Mouse (Mus musculus): ENCODE data around the gene Abcc8. TPM values are rescaled to one million over a fixed set of nuclear protein-coding genes. Genes with fewer than 3 reads are reported as not detected.

Gene Abcc8
- 2.5 and 3.2 TPM in 2 replicates for polyA plus RNA-seq (2015; fragmentation: Nextera tagmentation; extraction: Ambion mirVana)

GRCm38 (mm10) chr7:46179431-46180275 is at the start of gene Abcc8:
Gene Abcc8 (minus strand): TSS chr7:46180033.
- H3K9ac ChIP-seq (ENCODE audit: low read length): no peak within 1 kb of the TSS; the same call in 1 of the 2 replicates
- WGBS: under 1% methylated on average over 62 of the region's 75 CpGs
- H3K27ac ChIP-seq (ENCODE audit: low read length): no peak within 1 kb of the TSS
- peak; percentile 41 for ATAC-seq (ENCODE audit: low read depth)
- peaks cover 4% of the 10 kb centered on the region; the same call in 1 of the 2 replicates for H3K4me1 ChIP-seq (replicated peaks; ENCODE audit: control insufficient read depth, insufficient read depth, low read length)
- peak within 1 kb of the TSS; percentile 42 for H3K4me3 ChIP-seq (ENCODE audit: low read length)
- no peaks in the 10 kb centered on the region for H3K36me3 ChIP-seq (ENCODE audit: control insufficient read depth, insufficient read depth, low read length)
- H3K9me3 ChIP-seq (ENCODE audit: control insufficient read depth, low read length): no peaks in the 10 kb centered on the region
- H3K4me2 ChIP-seq (ENCODE audit: low read depth, low read length): peak within 1 kb of the TSS; percentile 70
- peaks cover 35% of the 10 kb centered on the region for H3K27me3 ChIP-seq (ENCODE audit: control insufficient read depth, insufficient read depth, low read depth, low read length)

- Histone ChIP-seq H3K9me3 (ENCODE audit: control insufficient read depth, low read length) (no peaks in the 10 kb centered on the region), H3K9ac (ENCODE audit: low read length) (no peak overlapping the region), H3K4me2 (ENCODE audit: low read depth, low read length) (no peak overlapping the region), H3K27me3 (ENCODE audit: control insufficient read depth, insufficient read depth, low read depth, low read length) (no peaks in the 10 kb centered on the region), H3K36me3 (ENCODE audit: control insufficient read depth, insufficient read depth, low read length) (no peaks in the 10 kb centered on the region), H3K27ac (ENCODE audit: low read length) (no peak overlapping the region), H3K4me3 (ENCODE audit: low read length) (no peak overlapping the region), H3K4me1 (replicated peaks; ENCODE audit: control insufficient read depth, insufficient read depth, low read length) (no peaks in the 10 kb centered on the region)
- no peak; the same call in 1 of the 2 replicates for ATAC-seq (ENCODE audit: low read depth)
- WGBS: 50% methylated on average over 4 of the region's 4 CpGs
Measured at GRCm38 (mm10) chr7:46226936-46227335, 47.1 kb upstream of the Abcc8 start.

- ATAC-seq (ENCODE audit: low read depth): no peak
- no peak overlapping the region for H3K27ac ChIP-seq (ENCODE audit: low read length)
- no peaks in the 10 kb centered on the region for H3K27me3 ChIP-seq (ENCODE audit: control insufficient read depth, insufficient read depth, low read depth, low read length)
- no peaks in the 10 kb centered on the region for H3K36me3 ChIP-seq (ENCODE audit: control insufficient read depth, insufficient read depth, low read length)
- WGBS: 21% methylated on average over 7 of the region's 7 CpGs
- H3K9ac ChIP-seq (ENCODE audit: low read length): no peak overlapping the region
- H3K9me3 ChIP-seq (ENCODE audit: control insufficient read depth, low read length): no peaks in the 10 kb centered on the region
- H3K4me2 ChIP-seq (ENCODE audit: low read depth, low read length): no peak overlapping the region
- no peaks in the 10 kb centered on the region for H3K4me1 ChIP-seq (replicated peaks; ENCODE audit: control insufficient read depth, insufficient read depth, low read length)
- H3K4me3 ChIP-seq (ENCODE audit: low read length): no peak overlapping the region
Measured at GRCm38 (mm10) chr7:46226253-46226652, 46.4 kb upstream of the Abcc8 start.

- H3K4me1 ChIP-seq (replicated peaks; ENCODE audit: control insufficient read depth, insufficient read depth, low read length): no peaks in the 10 kb centered on the region
- ATAC-seq (ENCODE audit: low read depth): no peak
Measured at GRCm38 (mm10) chr7:46220591-46221129, 40.8 kb upstream of the Abcc8 start.

GRCm38 (mm10) chr7:46218415-46218814 is 38.6 kb upstream of the Abcc8 start:
- no peaks in the 10 kb centered on the region for H3K9me3 ChIP-seq (ENCODE audit: control insufficient read depth, low read length)
- H3K27ac ChIP-seq (ENCODE audit: low read length): no peak overlapping the region
- H3K9ac ChIP-seq (ENCODE audit: low read length): no peak overlapping the region
- H3K4me2 ChIP-seq (ENCODE audit: low read depth, low read length): no peak overlapping the region
- H3K4me3 ChIP-seq (ENCODE audit: low read length): no peak overlapping the region
- peaks cover 3% of the 10 kb centered on the region; the same call in 1 of the 2 replicates for H3K27me3 ChIP-seq (ENCODE audit: control insufficient read depth, insufficient read depth, low read depth, low read length)
- no peaks in the 10 kb centered on the region for H3K4me1 ChIP-seq (replicated peaks; ENCODE audit: control insufficient read depth, insufficient read depth, low read length)
- ATAC-seq (ENCODE audit: low read depth): peak; percentile 45; the same call in 1 of the 2 replicates
- no peaks in the 10 kb centered on the region for H3K36me3 ChIP-seq (ENCODE audit: control insufficient read depth, insufficient read depth, low read length)
- 11% methylated on average over 11 of the region's 11 CpGs for WGBS

More at GRCm38 (mm10) chr7:46220591-46221129, 40.8 kb upstream of the Abcc8 start:
- WGBS: 56% methylated on average over 8 of the region's 8 CpGs
- H3K4me3 ChIP-seq (ENCODE audit: low read length): no peak overlapping the region
- H3K27ac ChIP-seq (ENCODE audit: low read length): no peak overlapping the region
- H3K27me3 ChIP-seq (ENCODE audit: control insufficient read depth, insufficient read depth, low read depth, low read length): peaks cover 3% of the 10 kb centered on the region; the same call in 1 of the 2 replicates
- no peaks in the 10 kb centered on the region for H3K36me3 ChIP-seq (ENCODE audit: control insufficient read depth, insufficient read depth, low read length)
- H3K9me3 ChIP-seq (ENCODE audit: control insufficient read depth, low read length): no peaks in the 10 kb centered on the region
- no peak overlapping the region for H3K4me2 ChIP-seq (ENCODE audit: low read depth, low read length)
- H3K9ac ChIP-seq (ENCODE audit: low read length): no peak overlapping the region

DNA sequence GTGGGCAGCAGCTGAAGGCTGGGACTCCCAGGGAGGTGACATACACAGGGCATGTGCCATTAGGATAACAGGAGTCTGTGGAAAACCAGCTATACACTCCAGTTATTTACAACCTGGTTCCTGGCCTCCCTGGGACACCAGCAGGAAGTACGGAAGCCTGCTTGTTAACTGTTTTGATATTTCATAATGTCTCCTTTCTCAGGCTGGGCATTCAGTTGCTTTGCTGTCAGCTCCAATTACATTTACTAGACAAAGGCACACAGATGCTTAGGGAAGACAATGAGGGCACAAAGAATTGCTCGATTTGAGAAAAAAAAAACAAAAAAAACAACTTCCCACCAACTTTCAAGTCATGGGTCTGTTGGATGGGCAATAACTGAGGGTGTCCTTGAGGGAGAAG is 36.6 kb upstream of the Abcc8 start:
- H3K36me3 ChIP-seq (ENCODE audit: control insufficient read depth, insufficient read depth, low read length): no peaks in the 10 kb centered on the region
- H3K4me3 ChIP-seq (ENCODE audit: low read length): no peak overlapping the region
- no peak for ATAC-seq (ENCODE audit: low read depth)
- no peak overlapping the region for H3K27ac ChIP-seq (ENCODE audit: low read length)
- H3K9ac ChIP-seq (ENCODE audit: low read length): no peak overlapping the region
- no peaks in the 10 kb centered on the region for H3K9me3 ChIP-seq (ENCODE audit: control insufficient read depth, low read length)
- H3K4me2 ChIP-seq (ENCODE audit: low read depth, low read length): no peak overlapping the region
- H3K27me3 ChIP-seq (ENCODE audit: control insufficient read depth, insufficient read depth, low read depth, low read length): peaks cover 3% of the 10 kb centered on the region; the same call in 1 of the 2 replicates
- H3K4me1 ChIP-seq (replicated peaks; ENCODE audit: control insufficient read depth, insufficient read depth, low read length): no peaks in the 10 kb centered on the region
- 62% methylated on average over 2 of the region's 2 CpGs for WGBS

DNA sequence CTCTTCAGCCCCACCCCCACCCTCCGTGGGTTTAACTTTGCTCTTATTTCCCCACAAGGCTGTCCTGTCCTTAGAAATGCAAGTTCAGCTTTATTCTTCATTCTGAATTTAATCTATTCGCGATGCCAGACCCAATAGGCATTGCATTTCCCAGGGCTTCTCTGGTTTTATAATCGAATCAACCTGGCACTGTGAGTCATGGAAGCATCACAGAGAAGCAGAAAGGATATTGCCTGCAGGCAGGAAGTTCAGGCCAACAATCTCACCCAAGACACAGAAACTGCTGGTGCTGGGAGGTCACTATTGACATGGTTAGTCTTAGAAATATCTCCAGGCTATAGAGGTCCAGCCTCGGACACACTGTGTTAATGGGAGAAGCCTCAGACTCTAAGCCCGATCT is 30.4 kb upstream of the Abcc8 start:
- WGBS: 82% methylated on average over 6 of the region's 6 CpGs

GRCm38 (mm10) chr7:46208131-46208530 is 28.3 kb upstream of the Abcc8 start:
- H3K9ac ChIP-seq (ENCODE audit: low read length): no peak overlapping the region
- WGBS: 82% methylated on average over 8 of the region's 8 CpGs
- no peaks in the 10 kb centered on the region for H3K4me1 ChIP-seq (replicated peaks; ENCODE audit: control insufficient read depth, insufficient read depth, low read length)
- no peak overlapping the region for H3K4me3 ChIP-seq (ENCODE audit: low read length)
- H3K4me2 ChIP-seq (ENCODE audit: low read depth, low read length): no peak overlapping the region
- no peaks in the 10 kb centered on the region for H3K9me3 ChIP-seq (ENCODE audit: control insufficient read depth, low read length)
- no peaks in the 10 kb centered on the region for H3K27me3 ChIP-seq (ENCODE audit: control insufficient read depth, insufficient read depth, low read depth, low read length)
- H3K36me3 ChIP-seq (ENCODE audit: control insufficient read depth, insufficient read depth, low read length): no peaks in the 10 kb centered on the region
- H3K27ac ChIP-seq (ENCODE audit: low read length): no peak overlapping the region
- no peak for ATAC-seq (ENCODE audit: low read depth)

More for the DNA sequence above, 30.4 kb upstream of the Abcc8 start:
- Histone ChIP-seq H3K27me3 (ENCODE audit: control insufficient read depth, insufficient read depth, low read depth, low read length) (no peaks in the 10 kb centered on the region), H3K9me3 (ENCODE audit: control insufficient read depth, low read length) (no peaks in the 10 kb centered on the region), H3K36me3 (ENCODE audit: control insufficient read depth, insufficient read depth, low read length) (no peaks in the 10 kb centered on the region), H3K4me1 (replicated peaks; ENCODE audit: control insufficient read depth, insufficient read depth, low read length) (no peaks in the 10 kb centered on the region), H3K9ac (ENCODE audit: low read length) (no peak overlapping the region), H3K4me2 (ENCODE audit: low read depth, low read length) (no peak overlapping the region), H3K4me3 (ENCODE audit: low read length) (no peak overlapping the region), H3K27ac (ENCODE audit: low read length) (no peak overlapping the region)
- ATAC-seq (ENCODE audit: low read depth): no peak

- Histone ChIP-seq H3K4me1 (replicated peaks; ENCODE audit: control insufficient read depth, insufficient read depth, low read length) (no peaks in the 10 kb centered on the region), H3K4me3 (ENCODE audit: low read length) (no peak overlapping the region), H3K27me3 (ENCODE audit: control insufficient read depth, insufficient read depth, low read depth, low read length) (no peaks in the 10 kb centered on the region), H3K27ac (ENCODE audit: low read length) (no peak overlapping the region), H3K36me3 (ENCODE audit: control insufficient read depth, insufficient read depth, low read length) (no peaks in the 10 kb centered on the region), H3K9me3 (ENCODE audit: control insufficient read depth, low read length) (no peaks in the 10 kb centered on the region), H3K4me2 (ENCODE audit: low read depth, low read length) (no peak overlapping the region), H3K9ac (ENCODE audit: low read length) (no peak overlapping the region)
- 54% methylated on average over 6 of the region's 6 CpGs for WGBS
- ATAC-seq (ENCODE audit: low read depth): no peak
Measured at GRCm38 (mm10) chr7:46204775-46205174, 24.9 kb upstream of the Abcc8 start.

Measured in lung, embryonic 16.5 days (tissue).